13 mouse cellular contexts compared by ENCODE assay signal in the genomic region with DNA sequence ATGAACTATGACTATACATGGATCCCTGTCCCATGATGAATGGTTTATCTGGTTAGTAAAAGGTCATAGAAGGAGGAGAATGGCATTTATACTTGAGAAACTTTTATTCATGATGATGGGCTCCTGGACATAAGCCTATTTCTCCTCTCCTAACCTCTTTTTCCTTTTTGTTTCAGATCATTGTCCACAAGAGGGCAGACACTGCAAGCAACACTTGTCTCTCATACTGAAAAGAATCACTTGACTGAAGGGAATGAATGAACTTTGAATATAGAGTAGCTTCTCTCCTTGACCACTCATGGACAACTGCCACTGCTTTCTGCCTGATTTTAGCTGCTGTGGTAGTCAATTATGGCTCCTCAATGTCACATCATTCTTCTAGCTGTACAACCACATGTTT. TPM values are rescaled to one million over a fixed set of nuclear protein-coding genes. Genes with fewer than 3 reads are reported as not detected.
DNase-seq lines count a peak whose midpoint lies in the region; ATAC-seq and TF ChIP-seq lines count a peak whose summit lies in the region.
"Had no signal": no experiment of that assay in that cellular context is flagged by ENCODE, and none has a peak within 500 bp of the region (broad histone marks: within the 10 kb centered on the region; RNA-seq: fewer than 3 reads in every experiment).

No protein-coding gene starts in this region.

- TF ChIP-seq CTCF in lung, embryonic 14.5 days (IDR thresholded peaks at IDR 0.05; ENCODE audit: low read depth) = peak; percentile 52

- no peak overlapping the region for H3K4me2 ChIP-seq in hindbrain, embryonic 11.5 days (replicated peaks; ENCODE audit: low read depth, low read length)
- no peak overlapping the region for H3K4me2 ChIP-seq in hindbrain, embryonic 16.5 days (ENCODE audit: low read length)
- H3K4me2 ChIP-seq in lung, embryonic 14.5 days = no peak overlapping the region
- H3K4me2 ChIP-seq in embryonic facial prominence, embryonic 14.5 days (ENCODE audit: low read depth, low read length) = no peak overlapping the region
- H3K4me2 ChIP-seq: embryonic facial prominence, embryonic 15.5 days had no signal

- peak; percentile 9 for DNase-seq in hindbrain, embryonic 11.5 days (ENCODE audit: low spot score)
- DNase-seq in lung, embryonic 14.5 days = peak; percentile 51
- no peak for DNase-seq in lung, postnatal 10 days
- DNase-seq in brain, adult 2 months (ENCODE audit: low read depth, low spot score) = peak; percentile 66
- DNase-seq in embryonic facial prominence, embryonic 14.5 days (ENCODE audit: low spot score) = peak; percentile 26
- no peak for DNase-seq in adrenal gland, postnatal 10 days
- DNase-seq in adrenal gland, postnatal 25 days = no peak
- DNase-seq: lung, adult 2 months; right cerebral cortex, postnatal 25 days had no signal

- H3K36me3 ChIP-seq in hindbrain, embryonic 11.5 days (ENCODE audit: control insufficient read depth, insufficient read depth, low read length) = no peaks in the 10 kb centered on the region
- no peaks in the 10 kb centered on the region for H3K36me3 ChIP-seq in hindbrain, embryonic 16.5 days (ENCODE audit: control insufficient read depth, insufficient read depth, low read length)
- H3K36me3 ChIP-seq in lung, embryonic 14.5 days (ENCODE audit: insufficient read depth) = no peaks in the 10 kb centered on the region
- H3K36me3 ChIP-seq in embryonic facial prominence, embryonic 14.5 days (ENCODE audit: control insufficient read depth, insufficient read depth, low read length) = no peaks in the 10 kb centered on the region
- H3K36me3 ChIP-seq: embryonic facial prominence, embryonic 15.5 days had no signal

- no peak overlapping the region for H3K4me3 ChIP-seq in hindbrain, embryonic 11.5 days (ENCODE audit: low read depth, low read length)
- no peak overlapping the region for H3K4me3 ChIP-seq in hindbrain, embryonic 16.5 days (ENCODE audit: low read length)
- no peak overlapping the region for H3K4me3 ChIP-seq in lung, embryonic 14.5 days (ENCODE audit: low read depth, low read length)
- H3K4me3 ChIP-seq in embryonic facial prominence, embryonic 14.5 days (ENCODE audit: low read depth, low read length) = no peak overlapping the region
- H3K4me3 ChIP-seq: embryonic facial prominence, embryonic 15.5 days; myocyte had no signal

- no peaks in the 10 kb centered on the region for H3K4me1 ChIP-seq in hindbrain, embryonic 11.5 days (replicated peaks; ENCODE audit: control insufficient read depth, insufficient read depth, low read length)
- no peaks in the 10 kb centered on the region for H3K4me1 ChIP-seq in hindbrain, embryonic 16.5 days (ENCODE audit: control insufficient read depth, insufficient read depth, low read depth, low read length)
- H3K4me1 ChIP-seq in lung, embryonic 14.5 days (ENCODE audit: insufficient read depth) = no peaks in the 10 kb centered on the region
- no peaks in the 10 kb centered on the region for H3K4me1 ChIP-seq in embryonic facial prominence, embryonic 14.5 days (ENCODE audit: control insufficient read depth, insufficient read depth, low read length)
- H3K4me1 ChIP-seq: embryonic facial prominence, embryonic 15.5 days had no signal

- no peak for ATAC-seq in hindbrain, embryonic 11.5 days (ENCODE audit: low FRiP score)
- ATAC-seq in hindbrain, embryonic 16.5 days = no peak
- ATAC-seq in lung, embryonic 14.5 days (ENCODE audit: insufficient read depth) = no peak
- ATAC-seq in embryonic facial prominence, embryonic 14.5 days (ENCODE audit: low read depth) = no peak

- H3K27ac ChIP-seq in hindbrain, embryonic 11.5 days (ENCODE audit: low read depth, low read length) = no peak overlapping the region
- no peak overlapping the region for H3K27ac ChIP-seq in hindbrain, embryonic 16.5 days (ENCODE audit: low read depth, low read length)
- H3K27ac ChIP-seq in lung, embryonic 14.5 days (ENCODE audit: low read depth) = no peak overlapping the region
- no peak overlapping the region for H3K27ac ChIP-seq in embryonic facial prominence, embryonic 14.5 days (replicated peaks; ENCODE audit: low read depth, low read length)
- H3K27ac ChIP-seq: embryonic facial prominence, embryonic 15.5 days had no signal

- no peaks in the 10 kb centered on the region for H3K27me3 ChIP-seq in hindbrain, embryonic 11.5 days (ENCODE audit: control insufficient read depth, insufficient read depth, low read length)
- H3K27me3 ChIP-seq in hindbrain, embryonic 16.5 days (replicated peaks; ENCODE audit: control insufficient read depth, insufficient read depth, low read length) = no peaks in the 10 kb centered on the region
- H3K27me3 ChIP-seq in lung, embryonic 14.5 days (ENCODE audit: insufficient read depth, low read length) = no peaks in the 10 kb centered on the region
- H3K27me3 ChIP-seq in embryonic facial prominence, embryonic 14.5 days (replicated peaks; ENCODE audit: control insufficient read depth, insufficient read depth, low read length) = no peaks in the 10 kb centered on the region
- H3K27me3 ChIP-seq: embryonic facial prominence, embryonic 15.5 days had no signal

- H3K9ac ChIP-seq in hindbrain, embryonic 11.5 days (ENCODE audit: low read depth, low read length) = no peak overlapping the region
- H3K9ac ChIP-seq in hindbrain, embryonic 16.5 days (ENCODE audit: low read depth, low read length) = no peak overlapping the region
- H3K9ac ChIP-seq in lung, embryonic 14.5 days = no peak overlapping the region
- no peak overlapping the region for H3K9ac ChIP-seq in embryonic facial prominence, embryonic 14.5 days (ENCODE audit: low read depth, low read length)
- H3K9ac ChIP-seq: embryonic facial prominence, embryonic 15.5 days had no signal

- no peaks in the 10 kb centered on the region for H3K9me3 ChIP-seq in hindbrain, embryonic 11.5 days (ENCODE audit: control insufficient read depth, low read length)
- no peaks in the 10 kb centered on the region for H3K9me3 ChIP-seq in hindbrain, embryonic 16.5 days (ENCODE audit: control insufficient read depth, low read length)
- H3K9me3 ChIP-seq in lung, embryonic 14.5 days (ENCODE audit: low read depth, low read length) = no peaks in the 10 kb centered on the region
- no peaks in the 10 kb centered on the region for H3K9me3 ChIP-seq in embryonic facial prominence, embryonic 14.5 days (ENCODE audit: control insufficient read depth, low read length)
- H3K9me3 ChIP-seq: embryonic facial prominence, embryonic 15.5 days had no signal

RNA-seq across cellular contexts. Expression of gene Cntn6, which starts 13.3 kb away (rescaled TPM):
- polyA plus RNA-seq in hindbrain, embryonic 11.5 days (2014; fragmentation: Nextera tagmentation; extraction: Ambion mirVana) = 0.86 and 1.0 TPM in 2 replicates
- 15.2 and 15.9 TPM in 2 replicates for polyA plus RNA-seq in hindbrain, embryonic 16.5 days (2015; fragmentation: Nextera tagmentation; extraction: Ambion mirVana)
- polyA plus RNA-seq in lung, embryonic 14.5 days (2014; fragmentation: Nextera tagmentation; extraction: Ambion mirVana) = 0.18 TPM in 1 of 2 replicates, not detected in the other
- polyA plus RNA-seq in embryonic facial prominence, embryonic 14.5 days (2014; fragmentation: Nextera tagmentation; extraction: Ambion mirVana) = 2.1 and 2.5 TPM in 2 replicates
- total RNA-seq in adrenal gland, postnatal 10 days (2021) = under 1 TPM in 1 of 2 experiments, not detected in 1; 0.15 TPM
- not detected in 2 replicates for total RNA-seq in adrenal gland, postnatal 25 days (2021)
- total RNA-seq: adrenal gland, adult 18-20 months had no signal
- polyA plus RNA-seq: myocyte had no signal

Comparison
In these comparisons a context has a peak if more than half of its experiments do, and no peak if none do; other contexts are left out.
1. DNase-seq: peak in hindbrain, embryonic 11.5 days (single experiment), lung, embryonic 14.5 days (single experiment), brain, adult 2 months (single experiment) and embryonic facial prominence, embryonic 14.5 days (single experiment); none in lung, postnatal 10 days (single experiment), adrenal gland, postnatal 10 days (single experiment) and adrenal gland, postnatal 25 days (single experiment).